Mouse (Mus musculus) limb, embryonic 11.5 days (tissue): Measurements from ENCODE around the gene Zdhhc19. TPM values are rescaled to one million over a fixed set of nuclear protein-coding genes. Genes with fewer than 3 reads are reported as not detected.

Experiments
- ATAC-seq: fragments of 200-750 bp; cut with Nextera tagmentation; 2 replicates; pipeline ENCODE4 v1.8.0; 2017; ENCODE audit warnings: low read depth; ENCODE audit not compliant: insufficient number of reproducible peaks, low FRiP score, low TSS enrichment
- DNase-seq: peaks from one replicate; pipeline ENCODE4 v3.0.0-alpha.2; 2015; ENCODE audit warnings: low spot score
- H3K27ac ChIP-seq: fragments of 300-500 bp; sonication (generic); replicated peaks from 2 replicates; pipeline ENCODE4 v1.5.1; 2014; ENCODE audit warnings: low read depth, mild to moderate bottlenecking, low read length
- H3K27me3 ChIP-seq: fragments of 300-500 bp; sonication (generic); 2 replicates; pipeline ENCODE4 v1.6.1; 2014; ENCODE audit warnings: mild to moderate bottlenecking, low read length, mixed read lengths; ENCODE audit not compliant: control insufficient read depth, insufficient read depth
- H3K36me3 ChIP-seq: fragments of 300-500 bp; sonication (generic); 2 replicates; pipeline ENCODE4 v1.6.1; 2014; ENCODE audit warnings: mild to moderate bottlenecking, low read length, moderate library complexity, mixed read lengths; ENCODE audit not compliant: control insufficient read depth, insufficient read depth
- H3K4me1 ChIP-seq: fragments of 300-500 bp; sonication (generic); 2 replicates; pipeline ENCODE4 v1.6.1; 2014; ENCODE audit warnings: low read length, mixed read lengths; ENCODE audit not compliant: control insufficient read depth, insufficient read depth
- H3K4me2 ChIP-seq: fragments of 300-500 bp; sonication (generic); 2 replicates; pipeline ENCODE4 v1.6.1; 2014; ENCODE audit warnings: low read depth, mild to moderate bottlenecking, moderate library complexity; ENCODE audit not compliant: severe bottlenecking
- H3K4me3 ChIP-seq: fragments of 300-500 bp; sonication (generic); 2 replicates; pipeline ENCODE4 v1.5.1; 2014; ENCODE audit warnings: low read depth, low read length
- H3K9ac ChIP-seq: fragments of 300-500 bp; sonication (generic); 2 replicates; pipeline ENCODE4 v1.6.1; 2014; ENCODE audit warnings: mild to moderate bottlenecking, low read length
- H3K9me3 ChIP-seq: fragments of 300-500 bp; sonication (generic); 2 replicates; pipeline ENCODE4 v1.6.1; 2016; ENCODE audit warnings: low read length; ENCODE audit not compliant: control insufficient read depth
- WGBS: fragments of 180-500 bp; shearing (Covaris S2); extraction: QIAGEN DNeasy Blood & Tissue Kit; methylation state at CpG from one replicate; pipeline ENCODE4 v1.1.7; 2014; 5-methylcytosine and 5-hydroxymethylcytosine counted together
- polyA plus RNA-seq: library from polyadenylated mRNA; unstranded; fragments of >200 nt; fragmentation: Nextera tagmentation; extraction: Ambion mirVana; gene quantifications from 2 replicates; pipeline ENCODE4 v1.2.1, GENCODE M21; 2014

Zdhhc19 gene
- polyA plus RNA-seq, 1 experiment from 2014 or later: not detected

- Histone ChIP-seq H3K9ac (no peak overlapping the region), H3K27me3 (no peaks in the 10 kb centered on the region), H3K4me2 (no peak overlapping the region), H3K9me3 (no peaks in the 10 kb centered on the region), H3K4me3 (no peak overlapping the region), H3K4me1 (no peaks in the 10 kb centered on the region), H3K27ac (no peak overlapping the region), H3K36me3 (no peaks in the 10 kb centered on the region)
- DNase-seq (no peak), ATAC-seq (no peak)
- 70% methylated on average over 8 of the region's 8 CpGs for WGBS
Observed at GRCm38 (mm10) chr16:32523462-32524243, 27.6 kb downstream of the Zdhhc19 start.

GRCm38 (mm10) chr16:32524244-32524615 lies 28.2 kb downstream of the Zdhhc19 start:
- 86% methylated on average over 5 of the region's 5 CpGs for WGBS
- H3K4me2 ChIP-seq: no peak overlapping the region
- no peaks in the 10 kb centered on the region for H3K36me3 ChIP-seq
- H3K4me3 ChIP-seq: no peak overlapping the region
- DNase-seq (no peak), ATAC-seq (no peak)
- H3K9ac ChIP-seq: no peak overlapping the region
- H3K9me3 ChIP-seq: no peaks in the 10 kb centered on the region
- no peaks in the 10 kb centered on the region for H3K27me3 ChIP-seq
- no peaks in the 10 kb centered on the region for H3K4me1 ChIP-seq
- H3K27ac ChIP-seq: no peak overlapping the region

GRCm38 (mm10) chr16:32526906-32527305 lies 30.8 kb downstream of the Zdhhc19 start:
- H3K4me1 ChIP-seq: no peaks in the 10 kb centered on the region
- no peaks in the 10 kb centered on the region for H3K36me3 ChIP-seq

GRCm38 (mm10) chr16:32532878-32533826 lies 37.1 kb downstream of the Zdhhc19 start:
- no peak for ATAC-seq
- H3K27ac ChIP-seq: no peak overlapping the region
- no peaks in the 10 kb centered on the region for H3K9me3 ChIP-seq
- H3K36me3 ChIP-seq: no peaks in the 10 kb centered on the region
- DNase-seq: no peak
- no peaks in the 10 kb centered on the region for H3K27me3 ChIP-seq
- WGBS: 62% methylated on average over 18 of the region's 18 CpGs
- H3K4me3 ChIP-seq: no peak overlapping the region
- peaks cover 12% of the 10 kb centered on the region for H3K4me1 ChIP-seq
- no peak overlapping the region for H3K9ac ChIP-seq
- no peak overlapping the region for H3K4me2 ChIP-seq

More at GRCm38 (mm10) chr16:32526906-32527305, 30.8 kb downstream of the Zdhhc19 start:
- DNase-seq (no peak), ATAC-seq (no peak)
- Histone ChIP-seq H3K9me3 (no peaks in the 10 kb centered on the region), H3K4me3 (no peak overlapping the region), H3K27me3 (no peaks in the 10 kb centered on the region), H3K9ac (no peak overlapping the region), H3K4me2 (no peak overlapping the region), H3K27ac (no peak overlapping the region)
- 64% methylated on average over 7 of the region's 7 CpGs for WGBS

- Histone ChIP-seq H3K4me2 (no peak overlapping the region), H3K36me3 (no peaks in the 10 kb centered on the region), H3K4me3 (no peak overlapping the region), H3K27me3 (no peaks in the 10 kb centered on the region), H3K4me1 (peaks cover 12% of the 10 kb centered on the region), H3K9ac (no peak overlapping the region), H3K27ac (no peak overlapping the region), H3K9me3 (no peaks in the 10 kb centered on the region)
- no peak for DNase-seq
- 35% methylated on average over 5 of the region's 5 CpGs for WGBS
- no peak for ATAC-seq
Observed at GRCm38 (mm10) chr16:32535157-32535751, 39.2 kb downstream of the Zdhhc19 start.

- Histone ChIP-seq H3K4me2 (no peak overlapping the region), H3K4me1 (peaks cover 12% of the 10 kb centered on the region), H3K27ac (no peak overlapping the region), H3K9me3 (no peaks in the 10 kb centered on the region), H3K9ac (no peak overlapping the region), H3K4me3 (no peak overlapping the region), H3K27me3 (no peaks in the 10 kb centered on the region), H3K36me3 (no peaks in the 10 kb centered on the region)
- DNase-seq (no peak), ATAC-seq (no peak)
- WGBS: 42% methylated on average over 5 of the region's 5 CpGs
Observed at GRCm38 (mm10) chr16:32537867-32538660, 42.0 kb downstream of the Zdhhc19 start.

- DNase-seq (peak; percentile 63), ATAC-seq (no peak)
- Histone ChIP-seq H3K27me3 (no peaks in the 10 kb centered on the region), H3K4me2 (no peak overlapping the region), H3K36me3 (no peaks in the 10 kb centered on the region), H3K9ac (no peak overlapping the region), H3K4me3 (no peak overlapping the region), H3K9me3 (no peaks in the 10 kb centered on the region), H3K27ac (no peak overlapping the region), H3K4me1 (peaks cover 8% of the 10 kb centered on the region)
- 41% methylated on average over 3 of the region's 3 CpGs for WGBS
Observed at GRCm38 (mm10) chr16:32538761-32539255, 42.7 kb downstream of the Zdhhc19 start.
